Mouse (Mus musculus): Measurements from ENCODE around the gene Tph2. TPM values are rescaled to one million over a fixed set of nuclear protein-coding genes. Genes with fewer than 3 reads are reported as not detected.
"Not testable (repeated sequence)": the region's sequence is repeated elsewhere in the genome, so short reads cannot be mapped to it uniquely, and the experiment has no call there.

The Tph2 gene
- total RNA-seq (2015; ENCODE audit: low replicate concordance) (not detected in 2 replicates), total RNA-seq (2017; ENCODE audit: low replicate concordance) (not detected in 2 replicates)

DNA sequence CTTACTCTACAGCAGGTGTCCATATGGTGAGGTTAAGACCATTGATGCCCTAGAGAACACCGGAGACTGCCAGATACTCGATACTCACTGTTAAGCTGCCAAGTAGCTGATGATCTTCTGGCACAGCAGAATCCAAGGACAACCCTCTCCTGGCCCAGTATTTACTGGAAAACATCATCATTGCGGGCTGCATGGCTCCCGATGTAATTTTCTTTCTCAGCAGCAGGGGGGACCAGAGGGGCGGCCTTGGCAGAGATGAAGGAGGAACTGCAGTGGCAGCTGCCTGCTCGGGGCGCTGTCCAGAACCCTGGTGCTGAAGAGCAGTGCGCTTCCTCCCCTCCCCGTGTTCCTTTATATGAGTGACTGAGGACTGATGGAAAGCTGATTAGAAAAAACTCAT is at the start of gene Tph2:
Gene Tph2, minus strand, starts transcription at position 326 of the 400 bp plus-strand sequence.
- ATAC-seq (replicated peaks; ENCODE audit: low FRiP score, poor library complexity, severe bottlenecking): no peak

DNA sequence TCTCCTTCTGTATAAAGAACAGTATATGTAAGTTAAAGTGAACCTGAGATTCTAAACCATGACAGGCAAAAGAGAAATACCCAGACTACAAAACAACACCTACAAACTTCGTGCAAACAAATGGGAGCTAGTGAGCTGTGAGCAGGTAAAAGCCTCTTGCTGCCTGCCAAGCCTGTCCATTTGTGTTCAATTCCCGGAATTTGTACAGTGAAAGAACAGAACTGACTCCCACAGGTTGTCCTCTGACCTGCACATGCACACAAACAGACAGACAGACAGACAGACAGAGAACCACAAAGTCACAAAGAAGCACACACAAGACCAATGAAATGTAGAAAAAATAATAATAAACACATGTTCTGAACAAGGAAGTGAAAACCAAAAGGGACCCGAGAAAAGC is 49.0 kb upstream of the Tph2 start:
- no peak for ATAC-seq (replicated peaks; ENCODE audit: low FRiP score, poor library complexity, severe bottlenecking)

DNA sequence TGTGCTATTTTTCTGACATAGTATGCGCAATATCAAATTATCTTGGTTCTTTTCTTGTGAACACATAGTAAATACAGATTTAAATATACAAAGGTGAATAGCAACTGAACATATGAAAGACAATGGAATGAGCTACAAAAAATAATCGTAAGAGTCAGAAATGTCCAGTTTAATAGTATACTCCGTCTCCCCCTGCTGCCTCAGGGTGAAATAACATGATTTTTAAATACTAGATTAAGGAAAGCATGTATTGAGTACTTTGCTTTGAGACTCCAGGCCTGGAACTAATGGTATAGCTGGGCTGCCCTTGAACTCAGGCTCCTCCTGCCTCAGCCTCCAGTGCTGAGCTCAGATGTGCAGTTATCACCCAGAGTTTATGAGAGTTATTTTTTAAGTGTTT is 47.7 kb upstream of the Tph2 start:
- ATAC-seq (replicated peaks; ENCODE audit: low FRiP score, poor library complexity, severe bottlenecking): no peak

DNA sequence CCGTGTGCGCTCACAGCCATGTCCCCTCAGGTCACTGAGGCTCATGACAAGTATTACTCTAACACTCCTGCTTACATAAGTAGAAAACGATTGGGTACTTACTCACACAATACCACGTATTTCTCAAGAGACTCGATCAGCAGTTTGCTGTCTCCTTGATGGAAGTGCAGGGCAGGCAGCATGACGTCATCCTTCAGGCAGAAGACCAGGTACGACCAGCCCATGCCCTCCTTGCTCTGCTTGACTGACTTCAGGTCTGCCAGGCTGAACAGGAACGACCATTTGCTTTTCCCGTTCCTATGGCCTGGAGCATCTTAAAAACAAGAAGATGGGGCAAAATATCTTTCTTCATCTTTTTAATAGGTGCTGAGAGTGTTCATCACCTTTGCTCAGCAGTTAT is 44.2 kb upstream of the Tph2 start:
- no peak for ATAC-seq (replicated peaks; ENCODE audit: low FRiP score, poor library complexity, severe bottlenecking)

DNA sequence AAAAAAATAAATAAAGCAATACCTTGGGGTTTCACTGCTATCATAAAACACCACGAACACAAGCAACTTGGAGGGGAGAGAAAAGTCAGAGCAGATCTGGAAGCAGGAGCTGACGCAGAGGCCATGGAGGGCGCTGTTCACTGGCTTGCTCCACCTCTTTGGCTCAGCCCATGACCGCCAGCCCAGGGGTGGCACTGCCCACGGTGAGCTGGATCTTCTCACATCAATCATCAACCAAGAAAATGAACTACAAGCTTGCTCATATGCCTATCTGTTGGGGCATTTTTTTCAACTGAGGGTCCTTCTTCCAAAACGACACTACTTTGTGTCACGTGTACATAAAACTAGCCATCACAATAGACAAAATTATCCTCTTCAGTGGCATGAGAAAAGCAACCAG is 41.8 kb upstream of the Tph2 start:
- ATAC-seq (replicated peaks; ENCODE audit: low FRiP score, poor library complexity, severe bottlenecking): no peak

GRCm38 (mm10) chr10:115223845-115224244 is 39.0 kb upstream of the Tph2 start:
- no peak for ATAC-seq (replicated peaks; ENCODE audit: low FRiP score, poor library complexity, severe bottlenecking)

- no peak for ATAC-seq (replicated peaks; ENCODE audit: low FRiP score, poor library complexity, severe bottlenecking)
These were observed 28.2 kb upstream of the Tph2 start for GRCm38 (mm10) chr10:115212916-115213580.

- no peak for ATAC-seq (replicated peaks; ENCODE audit: low FRiP score, poor library complexity, severe bottlenecking)
These were observed 21.0 kb upstream of the Tph2 start for GRCm38 (mm10) chr10:115205825-115206224.

DNA sequence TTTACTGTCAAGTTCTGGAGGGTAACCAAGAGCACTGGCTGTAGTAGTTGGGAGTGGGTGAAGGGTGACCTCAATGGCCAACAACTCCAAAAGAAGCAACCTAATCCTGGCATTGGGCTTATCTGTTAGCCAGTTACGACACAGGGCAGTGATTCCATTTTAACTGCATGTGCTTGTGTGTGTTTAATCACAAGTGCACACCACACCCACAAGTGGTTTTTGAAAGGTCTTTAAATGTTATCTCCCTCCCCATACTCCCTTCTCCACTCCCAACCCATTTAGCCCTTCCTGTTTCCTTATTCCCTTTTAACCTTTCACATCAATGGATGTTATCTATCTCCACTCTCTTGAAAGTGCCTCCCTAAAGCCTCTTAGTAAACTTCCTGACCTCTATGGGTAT is 20.5 kb upstream of the Tph2 start:
- no peak for ATAC-seq (replicated peaks; ENCODE audit: low FRiP score, poor library complexity, severe bottlenecking)

DNA sequence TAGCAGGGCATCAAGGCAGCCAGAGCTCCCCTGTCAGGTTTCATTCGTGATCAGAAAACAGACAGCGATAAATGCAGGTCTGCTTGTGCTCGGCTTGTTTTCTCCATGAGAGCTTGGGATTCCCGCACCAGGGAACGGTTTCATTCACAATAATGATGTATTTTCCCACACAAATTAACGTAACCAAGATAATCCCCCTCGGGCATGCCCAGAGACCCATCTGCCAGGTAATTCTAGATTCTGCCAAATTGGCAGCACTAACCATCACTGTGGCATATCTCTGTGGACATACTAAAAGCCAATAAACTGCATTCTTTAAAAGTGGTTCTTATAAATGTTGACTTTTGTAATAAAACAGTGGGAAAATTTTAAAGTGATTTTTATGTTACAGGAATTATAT is 6.4 kb upstream of the Tph2 start:
- ATAC-seq (replicated peaks; ENCODE audit: low FRiP score, poor library complexity, severe bottlenecking): no peak

DNA sequence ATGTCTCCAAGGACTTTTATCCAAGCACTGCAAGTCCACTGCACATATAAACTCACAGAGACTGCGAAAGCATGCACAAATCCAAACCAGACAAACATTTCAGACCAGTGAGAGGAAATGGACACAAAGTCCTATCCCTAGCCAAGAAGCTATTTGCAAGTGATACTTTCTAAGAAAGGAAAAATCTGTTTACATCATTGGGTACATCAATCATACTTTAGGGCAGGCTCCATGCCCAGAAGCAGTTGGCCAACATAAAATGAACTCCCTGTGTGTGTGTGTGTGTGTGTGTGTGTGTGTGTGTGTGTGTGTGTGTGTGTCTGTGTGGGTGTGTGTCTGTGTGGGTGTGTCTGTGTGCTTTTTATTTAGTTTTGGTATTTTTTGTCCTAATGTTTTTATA is 2.6 kb upstream of the Tph2 start:
- ATAC-seq (replicated peaks; ENCODE audit: low FRiP score, poor library complexity, severe bottlenecking): no peak

- no peak for ATAC-seq (replicated peaks; ENCODE audit: low FRiP score, poor library complexity, severe bottlenecking)
These were observed 3.8 kb downstream of the Tph2 start for GRCm38 (mm10) chr10:115181034-115181433.

DNA sequence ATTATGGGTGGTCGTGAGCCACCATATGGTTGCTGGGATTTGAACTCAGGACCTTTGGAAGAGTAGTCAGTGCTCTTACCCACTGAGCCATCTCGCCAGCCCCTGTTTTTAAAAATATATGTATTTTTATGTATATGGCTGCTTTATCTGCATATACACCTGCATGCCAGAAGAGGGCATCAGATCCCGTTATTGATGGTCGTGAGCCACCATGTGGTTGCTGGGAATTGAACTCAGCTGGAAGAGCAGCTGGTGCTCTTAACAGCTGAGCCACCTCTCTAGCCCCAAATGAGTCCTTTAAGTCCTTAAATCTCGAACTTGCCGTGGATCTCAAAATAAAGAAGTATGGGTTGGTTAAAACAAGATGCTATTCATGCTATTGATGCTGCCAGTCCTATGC is 6.8 kb downstream of the Tph2 start:
- ATAC-seq (replicated peaks; ENCODE audit: low FRiP score, poor library complexity, severe bottlenecking): not testable (repeated sequence)

- ATAC-seq (replicated peaks; ENCODE audit: low FRiP score, poor library complexity, severe bottlenecking): no peak
These were observed 9.2 kb downstream of the Tph2 start for GRCm38 (mm10) chr10:115175591-115175991.

DNA sequence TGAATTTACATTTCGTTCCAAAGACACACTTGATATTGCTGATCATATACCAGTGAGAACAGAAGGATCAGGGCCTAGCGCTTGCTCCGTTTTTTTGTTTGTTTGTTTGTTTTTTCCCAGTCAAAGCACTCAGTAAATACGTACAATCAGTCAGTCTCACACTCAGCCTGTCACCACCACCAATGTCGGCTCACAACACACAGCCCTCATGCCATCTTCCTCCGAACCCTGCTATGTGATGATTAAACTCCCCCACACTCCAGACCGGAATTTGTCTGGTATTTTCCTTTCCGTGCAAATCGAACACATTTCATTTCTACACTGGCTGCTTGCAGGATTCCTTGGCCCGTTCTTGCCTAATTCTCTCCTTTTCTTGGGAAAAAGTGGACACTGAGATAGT is 11.5 kb downstream of the Tph2 start:
- no peak for ATAC-seq (replicated peaks; ENCODE audit: low FRiP score, poor library complexity, severe bottlenecking)

- no peak for ATAC-seq (replicated peaks; ENCODE audit: low FRiP score, poor library complexity, severe bottlenecking)
These were observed 13.4 kb downstream of the Tph2 start for GRCm38 (mm10) chr10:115171351-115171818.

GRCm38 (mm10) chr10:115170496-115171350 is 14.1 kb downstream of the Tph2 start:
- no peak for ATAC-seq (replicated peaks; ENCODE audit: low FRiP score, poor library complexity, severe bottlenecking)

DNA sequence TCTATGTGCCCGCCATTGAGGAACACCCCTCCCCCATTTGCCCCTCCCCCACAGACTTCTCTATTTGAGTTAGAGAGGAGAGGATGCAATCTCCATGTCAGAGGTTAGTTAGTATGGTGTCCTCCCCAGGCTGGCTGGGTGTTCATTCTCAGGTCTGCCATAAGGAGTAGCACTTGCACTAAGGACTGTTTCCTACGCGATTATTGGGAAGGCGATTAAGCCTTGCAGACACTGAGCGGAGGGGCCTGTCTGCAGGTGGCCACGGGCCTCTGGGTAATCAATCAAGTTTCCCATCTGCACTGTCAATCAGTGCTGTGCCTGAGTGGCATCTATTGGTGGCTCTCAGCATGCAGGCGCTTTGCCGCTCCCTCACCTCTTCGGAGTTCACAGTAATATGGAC is 15.4 kb downstream of the Tph2 start:
- ATAC-seq (replicated peaks; ENCODE audit: low FRiP score, poor library complexity, severe bottlenecking): no peak

DNA sequence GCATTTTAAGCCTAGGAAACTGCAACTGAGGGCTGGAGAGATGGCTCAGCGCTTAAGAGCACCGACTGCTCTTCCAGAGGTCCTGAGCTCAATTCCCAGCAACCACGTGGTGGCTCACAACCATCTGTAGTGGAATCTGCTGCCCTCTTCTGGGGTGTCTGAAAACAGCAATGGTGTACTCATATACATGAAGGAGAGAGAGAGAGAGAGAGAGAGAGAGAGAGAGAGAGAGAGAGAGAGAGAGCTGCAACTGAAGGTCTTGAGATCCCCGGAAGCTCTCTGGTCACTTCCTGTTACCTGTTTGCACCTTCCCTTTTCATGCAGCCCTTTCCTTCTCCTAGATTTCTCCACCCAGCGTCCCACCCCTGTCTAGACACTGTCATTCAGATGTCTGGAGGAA is 24.5 kb downstream of the Tph2 start:
- no peak for ATAC-seq (replicated peaks; ENCODE audit: low FRiP score, poor library complexity, severe bottlenecking)

- no peak for ATAC-seq (replicated peaks; ENCODE audit: low FRiP score, poor library complexity, severe bottlenecking)
These were observed 37.5 kb downstream of the Tph2 start for GRCm38 (mm10) chr10:115147308-115147707.

DNA sequence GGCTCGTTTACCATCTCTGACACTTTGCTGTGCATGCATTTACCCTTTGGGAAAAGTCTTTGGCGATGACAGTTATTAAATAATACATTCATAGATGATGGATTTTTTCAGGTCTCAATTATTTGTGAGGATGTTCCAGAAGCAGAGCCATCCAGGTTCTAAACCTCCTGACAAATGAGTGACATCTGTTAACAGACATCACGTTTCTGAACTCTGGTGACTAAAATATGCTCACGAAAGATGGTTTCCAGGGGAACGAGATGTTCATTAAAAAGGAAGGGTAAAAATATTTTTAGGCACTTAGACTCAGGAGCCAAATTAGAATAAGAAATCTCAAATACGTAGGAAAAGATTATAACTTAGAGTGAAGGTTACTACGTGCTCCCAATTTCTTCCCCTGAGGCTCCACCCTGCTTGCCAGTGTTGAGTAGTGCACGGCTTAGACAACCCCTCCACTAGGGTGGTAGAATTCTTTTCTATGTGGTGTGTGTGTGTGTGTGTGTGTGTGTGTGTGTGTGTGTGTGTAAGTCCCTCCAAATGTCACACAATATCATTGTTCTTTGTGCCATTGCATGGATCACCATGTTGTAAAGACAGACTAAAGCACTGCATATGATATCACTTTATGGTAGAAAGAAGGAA is 38.4 kb downstream of the Tph2 start:
- no peak for ATAC-seq (replicated peaks; ENCODE audit: low FRiP score, poor library complexity, severe bottlenecking)

Data from erythroblast, adult 5-6 weeks (primary cell).